Mouse (Mus musculus) neural tube, embryonic 12.5 days (tissue): Measurements from ENCODE around the gene Polr2l. TPM values are rescaled to one million over a fixed set of nuclear protein-coding genes. Genes with fewer than 3 reads are reported as not detected.
A peak's percentile ranks its signal among the peaks of the same experiment; 100 is the strongest.

ENCODE experiments used
- ATAC-seq: fragments of 200-750 bp; cut with Nextera tagmentation; 2 replicates; pipeline ENCODE4 v1.8.0; 2017; ENCODE audit warnings: low read depth, mild to moderate bottlenecking, moderate TSS enrichment, moderate library complexity; ENCODE audit not compliant: low FRiP score
- H3K27ac ChIP-seq: fragments of 300-500 bp; sonication (generic); 2 replicates; pipeline ENCODE4 v1.5.1; 2016
- H3K27me3 ChIP-seq: fragments of 300-500 bp; sonication (generic); replicated peaks from 2 replicates; pipeline ENCODE4 v1.6.1; 2016; ENCODE audit warnings: mild to moderate bottlenecking
- H3K36me3 ChIP-seq: fragments of 300-500 bp; sonication (generic); 2 replicates; pipeline ENCODE4 v1.6.1; 2016; ENCODE audit warnings: mild to moderate bottlenecking
- H3K4me1 ChIP-seq: fragments of 300-500 bp; sonication (generic); 2 replicates; pipeline ENCODE4 v1.6.1; 2016
- H3K4me2 ChIP-seq: fragments of 300-500 bp; sonication (generic); replicated peaks from 2 replicates; pipeline ENCODE4 v1.6.1; 2016; ENCODE audit warnings: mild to moderate bottlenecking
- H3K4me3 ChIP-seq: fragments of 300-500 bp; sonication (generic); 2 replicates; pipeline ENCODE4 v1.5.1; 2016
- H3K9ac ChIP-seq: fragments of 300-500 bp; sonication (generic); 2 replicates; pipeline ENCODE4 v1.6.1; 2016; ENCODE audit warnings: mild to moderate bottlenecking
- H3K9me3 ChIP-seq: fragments of 300-500 bp; sonication (generic); 2 replicates; pipeline ENCODE4 v1.6.1; 2016; ENCODE audit warnings: mild to moderate bottlenecking
- WGBS: fragments of 180-500 bp; shearing (Covaris S2); methylation state at CpG from one replicate; pipeline ENCODE4 v1.1.7; 2016; 5-methylcytosine and 5-hydroxymethylcytosine counted together
- polyA plus RNA-seq: library from polyadenylated mRNA; unstranded; fragments of >200 nt; fragmentation: Nextera tagmentation; extraction: Ambion mirVana; gene quantifications from 2 replicates; pipeline ENCODE4 v1.2.1, GENCODE M21; 2016

Gene Polr2l
- polyA plus RNA-seq, 1 experiment from 2014 or later = 73.5 TPM

DNA sequence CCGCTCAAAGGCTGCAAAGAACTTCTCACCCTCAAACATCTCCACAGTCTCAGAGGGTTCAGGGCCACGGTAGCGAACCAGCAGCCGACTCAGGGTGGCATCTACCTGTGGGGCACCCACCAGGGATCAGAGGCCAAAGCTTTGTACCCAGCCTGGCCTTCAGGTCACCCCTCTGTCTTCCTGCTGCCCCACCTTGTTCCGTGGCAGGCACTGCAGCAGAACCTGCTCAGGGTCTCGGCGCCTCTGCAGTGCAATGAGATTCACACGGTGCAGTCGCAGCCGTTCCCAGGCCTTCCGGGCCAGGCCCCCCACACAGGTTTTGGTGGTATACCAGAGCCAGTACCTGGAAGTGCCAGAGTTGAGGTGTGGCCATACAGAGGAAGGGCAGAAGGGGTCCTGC is 35.1 kb downstream of the Polr2l start:
- WGBS = 94% methylated on average over 11 of the region's 11 CpGs
- Histone ChIP-seq H3K36me3 (peaks cover 29% of the 10 kb centered on the region), H3K9me3 (no peaks in the 10 kb centered on the region), H3K4me2 (no peak overlapping the region), H3K27ac (no peak overlapping the region), H3K4me1 (peaks cover 52% of the 10 kb centered on the region), H3K9ac (no peak overlapping the region), H3K27me3 (no peaks in the 10 kb centered on the region), H3K4me3 (no peak overlapping the region)
- no peak for ATAC-seq

DNA sequence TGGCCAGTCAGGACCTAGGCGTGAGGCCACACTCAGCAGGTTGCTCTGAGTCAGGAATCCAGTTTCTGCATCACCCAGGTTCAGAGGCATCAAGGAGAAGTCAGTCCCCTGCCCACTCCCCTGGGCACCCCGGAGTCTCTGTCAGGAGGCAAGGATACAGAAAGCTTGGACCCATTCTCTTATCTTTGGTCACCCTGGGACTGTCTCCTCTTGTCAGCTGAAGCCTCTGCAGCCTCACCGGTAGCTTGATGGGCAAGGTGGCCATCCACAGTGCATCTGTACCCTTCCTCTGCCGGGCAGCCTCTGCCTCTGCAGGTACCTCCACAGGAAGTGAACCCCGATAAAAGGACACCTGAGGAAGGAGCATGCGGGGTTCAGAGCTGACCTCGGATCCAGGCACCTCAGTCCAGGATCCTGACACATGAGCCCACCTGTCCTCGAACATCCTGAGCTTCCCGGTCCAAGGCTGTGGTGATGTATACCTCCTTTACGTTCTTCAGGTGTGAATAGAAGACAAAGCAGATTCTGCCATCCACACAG is 35.7 kb downstream of the Polr2l start:
- Histone ChIP-seq H3K9me3 (no peaks in the 10 kb centered on the region), H3K4me3 (no peak overlapping the region), H3K4me1 (peaks cover 58% of the 10 kb centered on the region), H3K9ac (0 out of 2 replicates have a peak overlapping the region, but pooled peaks have one; percentile 17), H3K36me3 (peaks cover 29% of the 10 kb centered on the region), H3K27ac (no peak overlapping the region), H3K27me3 (no peaks in the 10 kb centered on the region), H3K4me2 (no peak overlapping the region)
- WGBS = 96% methylated on average over 10 of the region's 10 CpGs
- ATAC-seq = no peak

DNA sequence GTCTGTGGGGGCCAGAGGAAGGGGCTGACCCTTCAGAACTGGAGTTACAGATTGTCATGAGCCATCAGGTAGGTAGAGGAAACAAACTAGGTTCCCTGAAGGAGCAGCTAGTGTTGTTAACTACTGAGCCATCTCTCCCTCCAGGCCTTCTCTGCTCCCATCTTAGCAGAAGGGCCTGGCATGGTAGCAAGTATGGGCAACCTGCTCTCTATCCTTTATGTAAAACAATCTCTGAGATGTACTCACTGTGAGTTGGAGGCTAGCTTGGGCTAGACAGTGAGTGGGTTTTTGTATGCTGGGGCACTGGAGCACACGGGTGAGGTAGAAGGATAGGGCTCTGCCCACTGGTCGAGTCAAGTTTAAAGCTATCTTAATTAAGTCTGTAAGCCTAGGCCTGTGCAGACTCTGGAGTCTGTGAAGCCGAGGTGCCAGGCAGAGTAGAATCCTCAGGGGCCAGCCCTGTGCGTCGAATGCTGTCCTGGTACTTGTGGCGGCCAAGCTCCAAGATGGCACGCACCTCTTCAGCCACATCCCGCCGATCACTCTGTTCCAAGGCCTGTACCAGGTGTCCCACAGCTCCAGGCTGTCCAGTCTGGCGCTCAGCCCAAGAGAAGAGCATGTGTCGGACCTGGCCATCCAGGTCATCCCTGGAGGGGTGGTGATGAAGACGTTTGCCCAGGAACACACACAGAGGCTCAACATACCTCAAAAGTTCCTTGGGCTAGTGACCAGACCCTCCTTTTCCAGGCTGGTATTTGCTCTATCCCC is 36.5 kb downstream of the Polr2l start:
- no peaks in the 10 kb centered on the region for H3K9me3 ChIP-seq
- peaks cover 60% of the 10 kb centered on the region for H3K4me1 ChIP-seq
- H3K4me2 ChIP-seq = no peak overlapping the region
- WGBS = 95% methylated on average over 12 of the region's 12 CpGs
- ATAC-seq = no peak
- H3K27me3 ChIP-seq = no peaks in the 10 kb centered on the region
- no peak overlapping the region for H3K27ac ChIP-seq
- H3K9ac ChIP-seq = 0 out of 2 replicates have a peak overlapping the region, but pooled peaks have one; percentile 17
- peaks cover 34% of the 10 kb centered on the region for H3K36me3 ChIP-seq
- H3K4me3 ChIP-seq = no peak overlapping the region

DNA sequence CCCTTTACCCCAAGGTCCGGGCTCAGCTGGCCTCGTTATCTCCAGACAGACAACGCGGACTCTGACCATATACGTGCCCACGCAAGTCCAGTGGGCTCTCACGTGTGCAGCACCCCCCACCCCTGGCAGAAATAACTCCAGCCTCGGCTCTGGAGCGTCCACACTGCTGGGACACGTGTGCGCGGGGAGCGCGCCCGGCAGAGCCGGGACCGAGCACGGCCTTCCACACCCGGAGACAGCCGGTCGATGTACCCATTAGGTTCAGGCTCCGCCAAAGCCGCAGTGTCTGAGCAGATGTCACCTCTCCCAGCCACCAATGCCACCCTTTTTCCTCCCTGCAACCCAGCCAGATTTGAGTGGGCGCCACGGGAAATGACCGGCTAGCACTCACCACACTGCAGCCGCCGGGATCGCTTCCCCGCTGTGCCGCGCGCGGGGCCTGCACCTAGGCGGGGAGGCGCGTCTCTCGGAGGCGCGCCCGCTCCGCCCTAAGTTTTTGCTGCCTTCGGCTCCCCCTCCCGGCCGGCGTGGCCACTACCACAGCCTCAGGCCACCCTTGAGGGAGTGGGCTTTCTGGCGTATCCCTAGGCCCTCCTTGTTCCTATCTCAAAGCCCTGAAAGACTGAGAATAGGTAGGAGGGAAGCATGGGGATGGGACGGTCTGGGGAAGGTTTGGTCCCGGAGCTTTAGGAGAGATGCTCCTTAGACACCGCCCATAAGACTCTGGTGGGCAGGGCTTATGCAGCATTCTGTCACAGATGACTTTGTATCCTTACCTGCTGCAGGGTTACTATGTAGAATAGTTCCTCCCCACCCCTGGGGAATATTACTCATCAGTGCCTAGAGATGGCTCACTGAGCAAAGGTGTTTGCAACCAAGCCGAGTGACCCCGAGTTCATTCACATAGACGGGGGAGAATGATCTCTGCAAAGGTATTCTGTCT is 37.5 kb downstream of the Polr2l start, which contains the start of gene Slc25a22:
Gene Slc25a22 (minus strand): TSS at position 715 of the 943 bp plus-strand sequence.
- Histone ChIP-seq H3K27ac (0 out of 2 replicates have a peak within 1 kb of the TSS, but pooled peaks have one; percentile 6), H3K27me3 (no peaks in the 10 kb centered on the region), H3K4me2 (peak within 1 kb of the TSS; percentile 89), H3K4me3 (peak within 1 kb of the TSS; percentile 56), H3K4me1 (peaks cover 54% of the 10 kb centered on the region), H3K9me3 (no peaks in the 10 kb centered on the region), H3K36me3 (peaks cover 42% of the 10 kb centered on the region), H3K9ac (peak within 1 kb of the TSS; percentile 76)
- peak; percentile 72 for ATAC-seq
- 6% methylated on average over 53 of the region's 53 CpGs for WGBS

DNA sequence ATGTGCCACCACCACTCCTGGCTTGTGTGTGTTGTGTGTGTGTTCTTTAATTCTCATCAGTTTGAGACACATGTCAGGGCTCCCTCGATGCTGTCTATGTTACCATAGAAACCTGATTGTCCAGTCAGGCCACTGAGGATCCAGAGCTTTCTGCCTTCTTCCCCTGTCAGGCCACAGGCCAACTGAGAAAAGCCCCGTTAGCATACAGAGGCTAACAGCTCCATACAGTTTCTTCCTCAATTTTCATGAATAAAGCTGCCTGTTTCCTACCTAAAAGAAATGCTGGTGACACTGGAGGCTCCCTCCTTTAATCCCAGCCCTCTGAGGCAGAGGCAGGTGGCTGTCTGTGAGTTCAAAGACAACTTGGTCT is 38.4 kb downstream of the Polr2l start:
- H3K27me3 ChIP-seq = no peaks in the 10 kb centered on the region

DNA sequence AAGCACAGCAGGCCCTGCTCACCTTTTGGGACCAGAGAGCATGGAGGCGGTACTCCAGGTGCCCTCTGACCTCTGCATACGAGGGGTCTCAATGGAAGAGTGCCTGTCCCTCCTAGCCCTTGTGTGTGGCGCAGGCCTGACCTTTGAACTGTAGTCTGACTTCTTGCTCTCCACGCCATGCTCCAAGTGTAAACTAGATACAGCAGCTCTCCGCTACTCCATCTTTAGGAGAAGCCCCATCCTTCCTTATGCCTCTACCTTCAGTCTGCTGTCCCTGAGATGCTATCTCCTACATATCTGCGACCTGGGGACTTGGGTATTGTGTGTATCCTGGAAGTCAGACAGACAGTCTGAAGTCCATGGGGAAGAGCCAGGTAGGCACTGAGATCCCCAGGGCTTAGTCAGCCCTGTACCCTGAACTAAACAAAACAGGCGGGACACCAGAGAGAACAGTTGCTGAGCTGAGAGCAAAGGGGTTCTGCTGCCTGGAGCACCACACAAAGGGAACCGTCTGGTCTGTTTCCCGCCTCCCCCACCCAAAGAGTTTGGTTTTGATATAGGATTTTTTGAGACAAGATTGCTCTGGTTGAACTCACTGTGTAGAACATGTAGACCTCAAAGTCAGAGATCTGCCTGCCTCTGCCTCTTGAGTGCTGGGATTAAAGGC is 38.9 kb downstream of the Polr2l start:
- no peaks in the 10 kb centered on the region for H3K27me3 ChIP-seq
- no peak overlapping the region for H3K9ac ChIP-seq
- H3K27ac ChIP-seq = no peak overlapping the region
- H3K9me3 ChIP-seq = no peaks in the 10 kb centered on the region
- H3K4me2 ChIP-seq = peak overlapping the region; percentile 89
- peaks cover 45% of the 10 kb centered on the region for H3K4me1 ChIP-seq
- 78% methylated on average over 9 of the region's 9 CpGs for WGBS
- H3K36me3 ChIP-seq = peaks cover 52% of the 10 kb centered on the region
- no peak for ATAC-seq
- no peak overlapping the region for H3K4me3 ChIP-seq

More for the DNA sequence above, 38.4 kb downstream of the Polr2l start:
- peak overlapping the region; percentile 76 for H3K9ac ChIP-seq
- H3K4me2 ChIP-seq = peak overlapping the region; percentile 89
- H3K27ac ChIP-seq = no peak overlapping the region
- H3K4me1 ChIP-seq = peaks cover 45% of the 10 kb centered on the region
- peaks cover 51% of the 10 kb centered on the region for H3K36me3 ChIP-seq
- H3K4me3 ChIP-seq = peak overlapping the region; percentile 56
- ATAC-seq = no peak
- WGBS = 62% methylated on average over 2 of the region's 2 CpGs
- no peaks in the 10 kb centered on the region for H3K9me3 ChIP-seq

DNA sequence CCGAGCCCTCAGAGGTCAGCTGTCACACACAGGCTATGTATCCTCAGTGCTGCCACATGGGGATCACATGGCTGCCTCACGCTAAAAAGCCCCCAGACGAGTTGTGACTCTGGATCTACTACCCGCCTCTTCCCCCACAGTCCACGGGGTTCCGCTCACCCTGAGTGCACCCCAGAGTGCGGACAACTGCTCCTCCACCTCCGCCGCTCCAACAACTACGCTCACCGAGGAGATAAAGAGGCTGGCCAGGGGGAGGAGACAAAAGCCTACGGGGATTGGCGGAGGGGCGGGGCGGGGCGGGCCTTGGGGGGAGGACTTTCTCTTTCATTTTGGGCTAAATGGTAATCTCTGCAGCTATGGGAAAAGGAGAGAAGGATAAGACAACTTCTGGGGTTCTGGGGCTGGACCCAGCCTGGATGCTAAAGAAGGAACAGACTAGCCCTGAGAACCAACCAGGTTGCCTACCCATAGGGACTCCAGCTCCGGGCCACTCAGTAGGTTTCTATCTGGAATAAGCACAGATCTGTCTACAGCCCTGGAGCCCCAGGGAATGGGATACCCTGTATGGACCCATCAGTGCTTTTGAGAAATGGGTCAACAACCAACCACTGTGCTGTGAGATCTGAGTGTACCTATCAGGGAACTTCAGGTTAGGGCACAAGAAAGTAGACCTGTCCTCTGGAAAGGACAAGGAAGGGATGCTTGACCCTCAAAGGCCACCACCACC is 39.6 kb downstream of the Polr2l start:
- Histone ChIP-seq H3K9ac (peak overlapping the region; percentile 72), H3K27ac (peak overlapping the region; percentile 57; the same call in 1 of the 2 replicates), H3K9me3 (no peaks in the 10 kb centered on the region), H3K4me1 (peaks cover 47% of the 10 kb centered on the region), H3K4me3 (peak overlapping the region; percentile 49), H3K36me3 (peaks cover 54% of the 10 kb centered on the region), H3K27me3 (no peaks in the 10 kb centered on the region), H3K4me2 (peak overlapping the region; percentile 87)
- ATAC-seq = 0 out of 2 replicates have a peak, but pooled peaks have one; percentile 13
- 4% methylated on average over 17 of the region's 17 CpGs for WGBS

DNA sequence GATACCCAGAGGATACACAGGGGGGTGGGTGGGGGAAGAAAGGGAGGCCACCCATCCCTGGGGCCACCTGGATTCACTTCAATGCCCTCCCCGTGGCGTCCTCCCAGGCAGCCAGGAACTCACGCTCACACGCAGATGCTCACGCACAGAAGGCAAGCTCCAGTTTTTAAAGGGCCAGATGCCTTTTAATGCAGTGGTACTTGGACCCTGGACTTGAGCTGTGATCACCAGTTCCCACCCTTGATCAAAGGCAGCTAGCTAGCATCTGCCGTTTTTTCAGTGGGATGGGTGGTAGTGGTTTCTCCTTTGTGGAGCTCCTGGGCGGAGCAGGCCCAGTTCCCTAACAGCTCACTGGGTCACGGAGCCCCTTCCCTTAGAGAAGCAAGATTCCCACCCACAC is 40.5 kb downstream of the Polr2l start:
- Histone ChIP-seq H3K27ac (peak overlapping the region; percentile 57; the same call in 1 of the 2 replicates), H3K9ac (peak overlapping the region; percentile 72), H3K9me3 (no peaks in the 10 kb centered on the region), H3K4me2 (peak overlapping the region; percentile 87), H3K27me3 (no peaks in the 10 kb centered on the region), H3K4me3 (peak overlapping the region; percentile 49), H3K4me1 (peaks cover 55% of the 10 kb centered on the region), H3K36me3 (peaks cover 48% of the 10 kb centered on the region)
- WGBS = 11% methylated on average over 8 of the region's 8 CpGs
- ATAC-seq = 0 out of 2 replicates have a peak, but pooled peaks have one; percentile 8

DNA sequence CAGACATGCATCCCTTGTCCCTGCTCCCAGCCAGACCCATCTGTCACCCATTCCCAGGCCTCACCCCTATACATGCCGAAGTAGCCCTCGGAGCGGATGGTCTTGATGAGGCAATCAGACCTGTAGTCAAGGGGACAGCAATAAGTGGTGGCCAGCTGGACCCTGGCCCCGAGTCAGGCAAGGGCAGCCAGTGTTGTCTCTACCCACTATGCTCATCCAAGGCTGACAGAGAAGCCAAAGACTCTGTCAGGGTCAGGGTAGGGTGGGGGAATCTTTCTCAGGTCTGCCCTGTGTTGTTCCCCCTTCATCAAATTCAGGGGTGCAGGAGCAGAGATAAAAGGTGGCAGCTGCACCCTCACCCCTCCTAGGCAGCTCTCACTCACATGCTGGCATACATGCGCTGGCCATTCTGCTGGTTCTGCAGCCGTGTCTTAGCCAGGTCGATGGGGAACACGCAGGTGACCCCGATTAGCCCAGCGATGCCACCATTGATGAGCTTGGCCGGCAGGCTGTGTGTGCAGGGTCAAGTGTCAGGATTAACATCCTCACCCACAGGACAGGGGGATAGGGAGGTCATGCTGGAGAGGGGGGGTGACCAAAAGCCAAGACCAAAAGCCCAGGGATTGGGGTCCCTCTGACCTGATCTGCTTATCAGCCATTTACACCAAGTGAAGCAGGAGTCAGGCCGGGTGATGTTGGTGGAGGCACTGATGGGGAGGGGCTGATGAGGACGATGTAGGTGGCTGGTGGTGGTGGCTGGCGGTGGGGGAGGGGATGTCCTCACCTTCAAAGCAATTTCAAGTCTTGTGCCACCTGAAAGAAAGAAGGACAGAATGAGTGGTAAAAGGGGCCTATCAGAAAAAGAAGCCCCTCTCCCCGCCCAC is 41.2 kb downstream of the Polr2l start:
- Histone ChIP-seq H3K4me3 (peak overlapping the region; percentile 49), H3K4me1 (peaks cover 62% of the 10 kb centered on the region), H3K9me3 (no peaks in the 10 kb centered on the region), H3K36me3 (peaks cover 41% of the 10 kb centered on the region), H3K9ac (peak overlapping the region; percentile 72), H3K27me3 (no peaks in the 10 kb centered on the region), H3K4me2 (peak overlapping the region; percentile 87), H3K27ac (no peak overlapping the region)
- WGBS = 75% methylated on average over 15 of the region's 15 CpGs
- no peak for ATAC-seq

DNA sequence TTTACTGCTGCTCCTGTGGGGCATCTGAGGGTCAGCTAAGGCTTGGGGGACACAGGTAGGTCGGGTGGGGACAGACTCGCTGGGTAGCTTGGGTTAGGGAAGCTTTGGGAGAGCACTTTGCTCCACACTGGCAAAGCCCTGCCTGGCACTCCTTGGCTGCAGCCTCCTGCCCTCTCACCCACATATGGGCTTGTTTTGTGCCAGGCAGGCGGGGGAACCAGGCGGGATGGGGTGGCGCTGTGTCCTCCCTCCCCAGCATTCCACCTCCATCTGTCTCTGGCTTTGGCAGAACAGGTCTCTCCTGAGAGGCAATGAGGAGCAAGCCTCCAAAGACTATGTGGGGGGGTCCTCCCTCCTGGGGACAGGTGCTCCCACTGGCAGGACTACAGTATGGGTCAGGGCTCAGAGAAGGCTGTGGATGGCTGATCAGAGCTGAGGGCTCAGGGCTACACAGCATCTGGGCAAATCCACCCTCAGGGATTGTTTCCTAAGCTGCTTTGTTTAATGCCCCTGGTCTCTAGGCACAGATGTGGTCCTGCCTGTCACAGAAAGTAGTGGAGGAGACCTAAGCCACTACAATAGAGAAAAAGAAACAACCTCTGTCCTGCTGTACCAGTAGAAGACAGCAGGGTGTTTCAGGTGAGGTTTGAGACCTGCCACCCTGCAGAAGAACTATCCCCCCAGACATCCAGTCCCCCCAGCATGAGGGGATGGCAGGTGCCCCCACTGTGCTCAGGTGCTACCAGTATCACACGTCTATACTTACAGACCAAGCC is 42.0 kb downstream of the Polr2l start:
- Histone ChIP-seq H3K9me3 (no peaks in the 10 kb centered on the region), H3K4me3 (no peak overlapping the region), H3K27me3 (no peaks in the 10 kb centered on the region), H3K9ac (peak overlapping the region; percentile 72; the same call in 1 of the 2 replicates), H3K36me3 (peaks cover 36% of the 10 kb centered on the region), H3K4me1 (peaks cover 68% of the 10 kb centered on the region), H3K4me2 (peak overlapping the region; percentile 87), H3K27ac (no peak overlapping the region)
- no peak for ATAC-seq
- 83% methylated on average over 6 of the region's 6 CpGs for WGBS
